In genomic region chr19:4283653-4284052, GRCm38 (mm10) we compare ENCODE assay signal across 7 mouse cellular contexts. TPM values are rescaled to one million over a fixed set of nuclear protein-coding genes. Genes with fewer than 3 reads are reported as not detected.
DNase-seq lines count a peak whose midpoint lies in the region; ATAC-seq and TF ChIP-seq lines count a peak whose summit lies in the region.

No protein-coding gene starts in this region.

- H3K4me2 ChIP-seq in forebrain, embryonic 15.5 days (replicated peaks): peak overlapping the region; percentile 75
- H3K4me2 ChIP-seq in liver, embryonic 13.5 days: peak overlapping the region; percentile 78
- peak overlapping the region; percentile 76 for H3K4me2 ChIP-seq in stomach, postnatal 0 days (replicated peaks; ENCODE audit: low read depth)

- DNase-seq in thymus, adult 2 months: no peak
- DNase-seq in thymus, postnatal 36 days: no peak
- no peak for DNase-seq in liver, embryonic 13.5 days
- DNase-seq in stomach, postnatal 0 days (ENCODE audit: low spot score): no peak
- no peak for DNase-seq in T-cell, adult 2 months (ENCODE audit: low spot score)
- DNase-seq in left cerebral cortex, postnatal 14 days (ENCODE audit: low spot score in 2 of 2): no peak

- H3K9ac ChIP-seq in forebrain, embryonic 15.5 days (replicated peaks): no peak overlapping the region
- 0 out of 2 replicates have a peak overlapping the region, but pooled peaks have one; percentile 56 for H3K9ac ChIP-seq in liver, embryonic 13.5 days
- H3K9ac ChIP-seq in stomach, postnatal 0 days (ENCODE audit: low read length): no peak overlapping the region

- intact Hi-C loops in left cerebral cortex, postnatal 14 days (cut with DNase I): no loop called here

- no peaks in the 10 kb centered on the region for H3K27me3 ChIP-seq in thymus, adult 2 months (ENCODE audit: control insufficient read depth, insufficient read depth, low read length)
- H3K27me3 ChIP-seq in forebrain, embryonic 15.5 days: no peaks in the 10 kb centered on the region
- peaks cover 21% of the 10 kb centered on the region for H3K27me3 ChIP-seq in liver, embryonic 13.5 days
- H3K27me3 ChIP-seq in stomach, postnatal 0 days (ENCODE audit: control insufficient read depth, insufficient read depth, low read length): no peaks in the 10 kb centered on the region

- ATAC-seq in forebrain, embryonic 15.5 days (replicated peaks): no peak
- ATAC-seq in liver, embryonic 13.5 days (ENCODE audit: low read depth): no peak
- ATAC-seq in stomach, postnatal 0 days (ENCODE audit: low FRiP score, low TSS enrichment): no peak

- H3K9me3 ChIP-seq in forebrain, embryonic 15.5 days: no peaks in the 10 kb centered on the region
- no peaks in the 10 kb centered on the region for H3K9me3 ChIP-seq in liver, embryonic 13.5 days (replicated peaks)
- no peaks in the 10 kb centered on the region for H3K9me3 ChIP-seq in stomach, postnatal 0 days (ENCODE audit: control insufficient read depth, low read length)

- no peak for TF ChIP-seq POLR2A in thymus, adult 2 months (IDR thresholded peaks at IDR 0.05; ENCODE audit: control insufficient read depth, extremely low read depth, insufficient read depth, low read length, poor library complexity)

- H3K4me1 ChIP-seq in thymus, adult 2 months (replicated peaks; ENCODE audit: control insufficient read depth, insufficient read depth, low read length): peaks cover 21% of the 10 kb centered on the region
- peaks cover 16% of the 10 kb centered on the region; the same call in 1 of the 2 replicates for H3K4me1 ChIP-seq in forebrain, embryonic 15.5 days
- peaks cover 21% of the 10 kb centered on the region for H3K4me1 ChIP-seq in liver, embryonic 13.5 days (replicated peaks)
- no peaks in the 10 kb centered on the region for H3K4me1 ChIP-seq in stomach, postnatal 0 days (replicated peaks; ENCODE audit: control insufficient read depth, insufficient read depth)

- H3K4me3 ChIP-seq in thymus, adult 2 months (ENCODE audit: control insufficient read depth, insufficient read depth, low read length): no peak overlapping the region
- peak overlapping the region; percentile 57 for H3K4me3 ChIP-seq in forebrain, embryonic 15.5 days
- H3K4me3 ChIP-seq in liver, embryonic 13.5 days (replicated peaks): peak overlapping the region; percentile 65
- peak overlapping the region; percentile 60 for H3K4me3 ChIP-seq in stomach, postnatal 0 days (ENCODE audit: low read depth, low read length)

- H3K36me3 ChIP-seq in thymus, adult 2 months (ENCODE audit: control insufficient read depth, insufficient read depth, low read length): peaks cover 28% of the 10 kb centered on the region
- H3K36me3 ChIP-seq in forebrain, embryonic 15.5 days: peaks cover 36% of the 10 kb centered on the region
- H3K36me3 ChIP-seq in liver, embryonic 13.5 days: peaks cover 33% of the 10 kb centered on the region
- peaks cover 22% of the 10 kb centered on the region for H3K36me3 ChIP-seq in stomach, postnatal 0 days (ENCODE audit: control insufficient read depth, insufficient read depth, low read length)

- TF ChIP-seq EP300 in stomach, postnatal 0 days (optimal IDR thresholded peaks at IDR 0.05): no peak

- H3K27ac ChIP-seq in thymus, adult 2 months (ENCODE audit: control insufficient read depth, insufficient read depth, low read length): peak overlapping the region; percentile 44; the same call in 1 of the 2 replicates
- no peak overlapping the region for H3K27ac ChIP-seq in forebrain, embryonic 15.5 days (replicated peaks)
- H3K27ac ChIP-seq in liver, embryonic 13.5 days: 0 out of 2 replicates have a peak overlapping the region, but pooled peaks have one; percentile 10
- no peak overlapping the region for H3K27ac ChIP-seq in stomach, postnatal 0 days (replicated peaks)

- TF ChIP-seq CTCF in thymus, adult 2 months (IDR thresholded peaks at IDR 0.05; ENCODE audit: borderline replicate concordance, control insufficient read depth, extremely low read depth, insufficient read depth, low read length, poor library complexity): no peak
- no peak for TF ChIP-seq CTCF in stomach, postnatal 0 days (IDR thresholded peaks at IDR 0.05; ENCODE audit: low read depth)

- WGBS in thymus, adult 2 months: 30% methylated on average over 7 of the region's 7 CpGs
- WGBS in forebrain, embryonic 15.5 days: 42% methylated on average over 7 of the region's 7 CpGs
- 21% methylated on average over 7 of the region's 7 CpGs for WGBS in liver, embryonic 13.5 days (ENCODE audit: insufficient replicate concordance)
- WGBS in stomach, postnatal 0 days: 45% methylated on average over 7 of the region's 7 CpGs

RNA-seq across cellular contexts. Expression of gene Ankrd13d, which starts 0.7 kb away (rescaled TPM):
- polyA plus RNA-seq in thymus, adult 2 months (2012; rRNA removed): 56.0 and 61.4 TPM in 2 replicates
- polyA plus RNA-seq in forebrain, embryonic 15.5 days (2015; fragmentation: Nextera tagmentation; extraction: Ambion mirVana): 25.1 and 26.2 TPM in 2 replicates
- 0.57 and 0.74 TPM in 2 replicates for polyA plus RNA-seq in liver, embryonic 13.5 days (2015; fragmentation: Nextera tagmentation; extraction: Ambion mirVana)
- polyA plus RNA-seq in stomach, postnatal 0 days (2015; fragmentation: Nextera tagmentation; extraction: Ambion mirVana): 5.0 and 5.2 TPM in 2 replicates
- 10 to 100 TPM; 84.5 to 84.9 TPM for total RNA-seq in left cerebral cortex, postnatal 14 days (2021)

RNA-seq across cellular contexts. Expression of gene Ssh3, which starts 14.7 kb away (rescaled TPM):
- 72.7 and 94.1 TPM in 2 replicates for polyA plus RNA-seq in thymus, adult 2 months (2012; rRNA removed)
- polyA plus RNA-seq in forebrain, embryonic 15.5 days (2015; fragmentation: Nextera tagmentation; extraction: Ambion mirVana): 5.2 and 6.7 TPM in 2 replicates
- polyA plus RNA-seq in liver, embryonic 13.5 days (2015; fragmentation: Nextera tagmentation; extraction: Ambion mirVana): 1.3 and 1.7 TPM in 2 replicates
- polyA plus RNA-seq in stomach, postnatal 0 days (2015; fragmentation: Nextera tagmentation; extraction: Ambion mirVana): 36.9 and 41.0 TPM in 2 replicates
- total RNA-seq in left cerebral cortex, postnatal 14 days (2021): 10 to 100 TPM; 44.5 to 52.4 TPM

RNA-seq across cellular contexts. Expression of gene Grk2, which starts 22.4 kb away (rescaled TPM):
- 515 and 528 TPM in 2 replicates for polyA plus RNA-seq in thymus, adult 2 months (2012; rRNA removed)
- polyA plus RNA-seq in forebrain, embryonic 15.5 days (2015; fragmentation: Nextera tagmentation; extraction: Ambion mirVana): 20.5 and 24.9 TPM in 2 replicates
- polyA plus RNA-seq in liver, embryonic 13.5 days (2015; fragmentation: Nextera tagmentation; extraction: Ambion mirVana): 10.1 and 10.3 TPM in 2 replicates
- polyA plus RNA-seq in stomach, postnatal 0 days (2015; fragmentation: Nextera tagmentation; extraction: Ambion mirVana): 19.3 and 25.5 TPM in 2 replicates
- 100 to 1,000 TPM; 165 to 173 TPM for total RNA-seq in left cerebral cortex, postnatal 14 days (2021)

RNA-seq across cellular contexts. Expression of gene Pold4, which starts 52.0 kb away (rescaled TPM):
- polyA plus RNA-seq in thymus, adult 2 months (2012; rRNA removed): 104 and 117 TPM in 2 replicates
- polyA plus RNA-seq in forebrain, embryonic 15.5 days (2015; fragmentation: Nextera tagmentation; extraction: Ambion mirVana): 17.2 and 18.1 TPM in 2 replicates
- polyA plus RNA-seq in liver, embryonic 13.5 days (2015; fragmentation: Nextera tagmentation; extraction: Ambion mirVana): 8.3 and 12.3 TPM in 2 replicates
- 42.8 and 45.0 TPM in 2 replicates for polyA plus RNA-seq in stomach, postnatal 0 days (2015; fragmentation: Nextera tagmentation; extraction: Ambion mirVana)
- 10 to 100 TPM; 16.2 to 16.9 TPM for total RNA-seq in left cerebral cortex, postnatal 14 days (2021)

Comparison
In these comparisons a context has a peak if more than half of its experiments do, and no peak if none do; other contexts are left out.
1. H3K27ac ChIP-seq: peak in thymus, adult 2 months (single experiment) and liver, embryonic 13.5 days (single experiment); none in forebrain, embryonic 15.5 days (single experiment) and stomach, postnatal 0 days (single experiment).
2. RNA of gene Grk2, which starts 22.4 kb away (polyA plus RNA-seq): 515 to 528 TPM in thymus, adult 2 months; 20.5 to 24.9 TPM in forebrain, embryonic 15.5 days, 19.3 to 25.5 TPM in stomach, postnatal 0 days and 10.1 to 10.3 TPM in liver, embryonic 13.5 days; every median in the first group is over 10 times any median in the second.
3. Peak in every context shown above with its lines, with median percentiles within 50 percentile points of each other: H3K4me2 ChIP-seq.